Mouse (Mus musculus): Measurements from ENCODE around the gene Med12. TPM values are rescaled to one million over a fixed set of nuclear protein-coding genes. Genes with fewer than 3 reads are reported as not detected.

Gene Med12
- total RNA-seq, 4 experiments from 2014 or later: 15.7 to 20.3 (median 19.5) TPM

Other genes starting within 250 kb of the Med12 start
- gene Tex11, start 214.4 kb upstream of the Med12 start, total RNA-seq (2022): under 1 TPM in 3 of 4 experiments, not detected in 1; 0.16 to 0.22 (median 0.22) TPM
- under 1 TPM in 2 of 4 experiments, not detected in 2; 0.14 to 0.19 TPM for gene Slc7a3, start 188.0 kb upstream of the Med12 start, total RNA-seq (2022)
- 10 to 100 TPM; 35.3 to 41.2 (median 38.4) TPM for gene Snx12, start 51.5 kb upstream of the Med12 start, total RNA-seq (2022)
- 10 to 100 TPM; 59.7 to 68.9 (median 64.1) TPM for gene Foxo4, start 19.5 kb upstream of the Med12 start, total RNA-seq (2022)
- gene Gm614, start 10.0 kb upstream of the Med12 start, total RNA-seq (2022): not detected
- 10 to 100 TPM in 2 of 4 experiments, 1 to 10 TPM in 2; 7.0 to 10.2 (median 9.4) TPM for gene Il2rg, start 5.8 kb upstream of the Med12 start, total RNA-seq (2022)
- not detected for gene Gm20489, start 5.0 kb upstream of the Med12 start, total RNA-seq (2022)
- 1 to 10 TPM in 1 of 4 experiments, under 1 TPM in 3; 0.34 to 1.2 (median 0.78) TPM for gene Nlgn3, start 25.1 kb downstream of the Med12 start, total RNA-seq (2022)
- not detected for gene Gjb1, start 102.3 kb downstream of the Med12 start, total RNA-seq (2022)
- gene Zmym3, start 146.8 kb downstream of the Med12 start, total RNA-seq (2022): 10 to 100 TPM; 10.2 to 21.5 (median 16.2) TPM
- 10 to 100 TPM; 52.5 to 70.1 (median 58.9) TPM for gene Nono, start 155.3 kb downstream of the Med12 start, total RNA-seq (2022)
- gene Itgb1bp2, start 175.1 kb downstream of the Med12 start, total RNA-seq (2022): 100 to 1,000 TPM; 154 to 226 (median 179) TPM

Measured in heart, adult 8-10 months (tissue).